Mouse (Mus musculus): ENCODE data around the gene Rdx. TPM values are rescaled to one million over a fixed set of nuclear protein-coding genes. Genes with fewer than 3 reads are reported as not detected.

Gene Rdx
- total RNA-seq (2021), result 10 to 100 TPM; 42.7 to 52.9 TPM
- long read RNA-seq, experiment 1, full-length matches to known transcripts, result 44 of 90 reads
- long read RNA-seq, experiment 1, partial matches to known transcripts, result 1 of 90 reads
- long read RNA-seq, experiment 1, other reads (novel, unspliced or antisense), result 45 of 90 reads
- long read RNA-seq, experiment 2, full-length matches to known transcripts, result 36 of 67 reads
- long read RNA-seq, experiment 2, partial matches to known transcripts, result 4 of 67 reads
- long read RNA-seq, experiment 2, other reads (novel, unspliced or antisense), result 27 of 67 reads

DNA sequence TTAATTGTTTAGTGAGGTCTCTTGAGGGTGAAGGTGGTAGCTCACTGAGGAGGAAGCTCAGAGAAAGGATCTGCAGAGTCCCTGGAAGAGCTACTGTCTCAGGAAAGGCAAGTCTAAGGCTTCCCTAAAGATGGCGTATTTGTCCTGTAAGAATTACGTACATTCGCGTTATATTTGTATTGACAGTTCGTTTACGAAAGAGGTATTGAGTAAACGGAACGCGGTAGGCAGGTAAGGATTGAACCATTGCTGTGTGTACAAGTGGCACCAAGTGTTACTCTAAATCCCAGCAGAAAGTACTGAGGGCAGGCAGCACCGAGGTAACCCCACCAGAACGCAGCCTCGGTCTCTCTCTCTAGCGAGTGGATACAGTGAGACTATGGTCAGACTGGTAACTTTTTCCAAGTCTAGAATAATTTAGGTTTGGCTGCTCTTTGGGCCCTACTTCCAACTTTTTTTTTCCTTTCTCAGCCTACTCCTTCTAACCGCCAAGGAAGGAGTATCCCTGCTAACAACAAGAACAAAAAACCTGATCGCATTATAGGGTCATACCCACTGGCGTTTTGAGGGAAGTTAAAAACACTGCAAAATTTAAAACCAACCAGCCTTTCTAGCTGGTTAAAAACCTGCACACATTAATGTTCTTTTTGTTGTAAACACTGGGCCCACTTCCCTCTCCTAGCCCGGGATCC, at the start of gene Rdx:
Gene Rdx (plus strand): TSS at position 45 of the 692 bp plus-strand sequence.
- DNase-seq (ENCODE audit: low spot score in 2 of 2), result no peak
- intact Hi-C loops (cut with DNase I), result loop anchor here (5.0 kb wide), 1 partner anchor 60 kb away; no protein-coding TSS in a partner anchor

DNA sequence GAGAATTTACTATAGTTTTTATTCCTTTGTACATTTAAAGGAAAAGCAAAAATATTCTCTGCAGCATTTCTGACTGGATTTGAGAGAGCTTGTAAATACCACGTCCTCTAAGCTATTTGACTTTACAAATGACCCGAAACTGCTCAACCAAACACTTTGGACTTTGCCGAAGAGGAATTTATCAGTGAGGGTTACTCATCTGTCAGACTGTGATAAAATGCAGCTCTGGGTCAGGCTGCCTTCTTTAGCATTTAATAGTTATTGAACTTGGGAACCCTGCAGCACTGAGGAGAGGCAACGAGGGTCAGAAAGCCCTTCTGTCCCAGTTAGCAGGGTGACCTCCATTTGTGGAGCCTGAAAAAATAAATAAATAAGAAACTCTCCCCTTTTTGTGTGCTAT, 43.5 kb upstream of the Rdx start:
- intact Hi-C loops (cut with DNase I), result no loop called here
- no peak for DNase-seq (ENCODE audit: low spot score in 2 of 2)

DNA sequence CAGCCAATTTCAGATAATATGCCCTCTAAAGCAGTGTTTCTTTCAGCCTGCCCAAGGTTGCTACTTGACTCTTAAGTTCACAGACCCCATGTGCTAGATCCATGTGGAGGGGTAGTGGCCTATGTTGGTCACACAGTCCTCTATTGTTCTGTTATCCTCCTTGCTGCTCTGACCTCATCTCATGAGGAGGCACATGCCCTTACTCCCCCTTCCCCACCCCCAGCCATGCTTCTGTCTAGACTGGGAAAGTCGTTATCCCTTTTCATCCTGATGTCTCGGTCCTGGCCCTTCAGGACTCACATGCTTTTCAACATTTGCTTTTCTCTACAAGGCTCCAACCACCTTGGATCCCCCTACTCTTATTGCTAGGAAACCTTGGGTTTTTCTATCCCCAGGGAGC, 39.6 kb upstream of the Rdx start:
- intact Hi-C loops (cut with DNase I), result no loop called here
- no peak for DNase-seq (ENCODE audit: low spot score in 2 of 2)

DNA sequence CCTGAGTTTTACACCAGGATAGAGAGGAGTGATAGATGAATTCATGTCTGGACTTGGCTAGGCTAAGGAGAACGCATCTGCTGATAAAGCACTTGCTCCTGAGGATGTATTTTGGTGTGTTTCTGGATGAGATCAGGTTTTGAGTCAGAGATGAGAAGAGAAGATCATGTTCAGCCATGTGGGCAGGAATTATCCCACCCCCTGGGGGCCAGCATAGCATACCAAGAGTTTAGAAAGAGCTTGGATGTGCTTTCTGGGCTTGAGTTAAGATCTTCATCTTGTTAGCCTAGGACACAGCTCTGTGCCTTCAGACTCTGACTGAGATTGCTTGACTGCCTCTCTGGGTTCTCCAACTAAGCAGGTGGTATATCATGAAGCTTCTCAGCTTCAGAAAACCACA, 38.5 kb upstream of the Rdx start:
- intact Hi-C loops (cut with DNase I), result no loop called here
- DNase-seq (ENCODE audit: low spot score in 2 of 2), result no peak

DNA sequence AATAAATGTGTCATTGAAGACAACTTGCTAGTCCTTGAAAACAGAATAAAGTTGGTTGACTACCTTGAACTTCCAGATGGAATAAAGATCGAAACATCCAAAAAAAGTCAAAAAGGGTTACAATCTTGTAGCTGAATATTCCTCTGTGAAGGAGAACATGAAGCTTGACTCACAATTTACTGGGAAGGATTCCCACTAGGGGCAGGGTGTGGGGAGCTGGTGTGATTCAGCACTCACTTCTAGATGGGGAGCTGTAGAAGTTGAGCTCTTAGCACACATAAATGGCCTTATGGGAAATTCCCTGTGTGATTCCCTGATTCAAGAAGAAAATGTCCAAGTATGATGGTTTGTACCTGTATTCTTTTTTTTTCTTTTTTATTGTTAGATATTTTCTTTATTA, 34.7 kb upstream of the Rdx start:
- intact Hi-C loops (cut with DNase I), result no loop called here
- no peak for DNase-seq (ENCODE audit: low spot score in 2 of 2)

DNA sequence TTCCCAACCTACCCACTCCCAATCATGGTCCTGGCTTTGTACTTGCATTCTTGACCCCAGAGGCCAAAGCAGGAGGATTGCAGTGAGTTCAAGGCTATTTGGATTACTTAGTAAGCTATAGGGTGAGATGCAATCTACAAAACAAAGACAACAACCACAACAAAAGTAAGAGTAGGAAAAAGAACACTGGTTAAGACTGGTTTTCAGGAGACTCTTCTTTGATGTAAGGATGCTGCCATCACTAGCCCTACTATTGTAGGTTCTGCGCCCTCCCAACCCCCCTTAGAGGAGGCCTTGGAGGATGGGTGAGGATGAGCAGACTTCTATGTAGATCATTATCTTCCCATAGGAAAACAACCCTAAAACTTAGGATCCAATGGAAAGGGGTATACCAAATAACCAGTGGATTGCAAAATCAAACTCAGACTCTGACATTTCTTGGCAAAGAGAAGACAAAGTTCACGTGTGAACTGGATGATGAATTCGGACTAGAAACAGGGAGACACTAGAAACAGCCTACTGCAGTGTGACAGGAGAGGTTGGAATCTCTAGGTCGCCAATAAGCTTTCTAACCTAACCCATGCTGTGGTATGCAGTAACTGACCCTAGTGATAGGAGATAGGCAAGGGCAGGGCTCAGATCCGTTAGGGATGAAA, 34.1 kb upstream of the Rdx start:
- DNase-seq (ENCODE audit: low spot score in 2 of 2), result no peak
- intact Hi-C loops (cut with DNase I), result no loop called here

DNA sequence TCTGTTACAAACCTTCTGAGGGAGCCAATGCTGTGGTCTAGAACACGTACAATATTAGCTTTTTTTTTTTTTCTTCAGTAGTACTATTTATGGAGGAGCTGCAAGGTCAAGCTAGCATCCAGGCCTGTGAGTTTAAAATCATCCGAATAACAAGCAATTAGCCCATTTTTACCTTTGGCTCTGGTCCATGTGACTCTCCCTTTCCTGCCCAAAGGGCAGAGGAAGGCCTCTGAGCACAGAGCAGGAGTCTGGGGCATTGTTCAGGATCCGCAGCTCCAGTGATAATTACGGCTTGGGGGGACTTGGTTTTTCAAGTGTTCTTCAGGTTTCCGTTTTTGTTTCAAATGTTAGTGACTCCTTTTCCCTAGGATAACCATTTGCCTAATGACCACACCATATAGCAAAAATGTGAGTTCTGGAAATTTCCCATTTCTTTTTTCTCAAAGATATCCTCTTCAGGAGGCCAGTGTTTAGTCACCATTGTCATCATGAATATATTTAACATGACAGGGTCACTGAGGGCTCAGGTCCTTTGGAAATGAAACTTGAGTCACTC, 33.0 kb upstream of the Rdx start:
- intact Hi-C loops (cut with DNase I), result no loop called here
- DNase-seq (ENCODE audit: low spot score in 2 of 2), result no peak

DNA sequence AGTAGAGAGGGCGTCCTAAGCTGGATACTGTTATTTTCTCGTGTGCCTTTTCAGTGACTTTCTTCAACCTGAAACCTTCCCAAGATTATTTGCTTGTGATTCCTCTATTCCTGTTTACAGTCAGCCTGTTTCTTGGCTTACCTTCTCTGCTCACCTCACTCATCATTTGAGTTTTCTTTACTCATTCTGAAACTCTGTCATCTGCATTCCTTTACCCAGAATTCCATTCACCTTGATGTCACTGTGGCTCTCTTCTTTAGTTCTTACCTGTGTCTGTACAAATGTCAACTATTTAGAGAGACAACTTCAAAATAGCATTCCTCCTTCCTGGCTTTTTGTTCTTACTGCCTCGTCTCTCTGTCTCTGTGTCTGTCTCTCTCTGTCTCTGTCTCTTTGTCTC, 29.9 kb upstream of the Rdx start:
- intact Hi-C loops (cut with DNase I), result no loop called here
- DNase-seq (ENCODE audit: low spot score in 2 of 2), result no peak

DNA sequence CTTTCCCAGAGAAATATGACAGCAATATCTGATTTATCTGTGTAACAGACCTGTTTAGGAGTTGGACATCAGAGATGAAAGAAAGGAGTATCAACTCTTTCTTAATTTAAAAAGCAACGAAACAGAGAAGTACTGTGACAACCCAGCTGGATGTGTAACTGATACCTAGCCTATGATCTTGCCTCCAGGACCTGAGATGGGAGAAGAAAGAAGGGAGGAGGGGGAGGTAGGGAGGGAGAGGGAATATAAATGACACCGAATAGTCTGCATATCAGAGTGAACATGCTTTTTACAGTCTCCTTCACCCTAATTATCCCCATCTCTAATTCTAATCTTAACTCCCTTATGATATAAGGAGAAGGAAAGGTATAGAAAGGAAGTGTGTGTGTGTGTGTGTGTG, 29.1 kb upstream of the Rdx start:
- intact Hi-C loops (cut with DNase I), result no loop called here
- no peak for DNase-seq (ENCODE audit: low spot score in 2 of 2)

DNA sequence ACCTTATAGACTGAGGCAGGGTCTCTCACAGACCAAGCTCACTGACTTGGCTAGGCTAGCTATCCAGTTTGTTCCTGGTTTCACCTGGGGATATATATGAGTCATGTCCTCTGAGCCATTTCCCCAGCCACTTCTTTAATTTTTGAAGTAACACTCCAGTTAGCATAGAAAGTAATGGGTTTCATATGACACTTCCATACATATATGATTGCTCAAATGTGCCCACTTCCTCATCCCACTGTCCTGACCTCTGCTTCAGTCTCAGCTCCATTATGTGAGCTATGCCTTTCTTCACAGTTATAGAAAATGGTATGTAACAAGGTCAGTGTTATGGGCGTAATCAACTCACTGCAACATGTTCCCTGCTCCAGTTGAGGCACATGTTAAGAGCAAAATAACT, 28.5 kb upstream of the Rdx start:
- no peak for DNase-seq (ENCODE audit: low spot score in 2 of 2)
- intact Hi-C loops (cut with DNase I), result no loop called here

DNA sequence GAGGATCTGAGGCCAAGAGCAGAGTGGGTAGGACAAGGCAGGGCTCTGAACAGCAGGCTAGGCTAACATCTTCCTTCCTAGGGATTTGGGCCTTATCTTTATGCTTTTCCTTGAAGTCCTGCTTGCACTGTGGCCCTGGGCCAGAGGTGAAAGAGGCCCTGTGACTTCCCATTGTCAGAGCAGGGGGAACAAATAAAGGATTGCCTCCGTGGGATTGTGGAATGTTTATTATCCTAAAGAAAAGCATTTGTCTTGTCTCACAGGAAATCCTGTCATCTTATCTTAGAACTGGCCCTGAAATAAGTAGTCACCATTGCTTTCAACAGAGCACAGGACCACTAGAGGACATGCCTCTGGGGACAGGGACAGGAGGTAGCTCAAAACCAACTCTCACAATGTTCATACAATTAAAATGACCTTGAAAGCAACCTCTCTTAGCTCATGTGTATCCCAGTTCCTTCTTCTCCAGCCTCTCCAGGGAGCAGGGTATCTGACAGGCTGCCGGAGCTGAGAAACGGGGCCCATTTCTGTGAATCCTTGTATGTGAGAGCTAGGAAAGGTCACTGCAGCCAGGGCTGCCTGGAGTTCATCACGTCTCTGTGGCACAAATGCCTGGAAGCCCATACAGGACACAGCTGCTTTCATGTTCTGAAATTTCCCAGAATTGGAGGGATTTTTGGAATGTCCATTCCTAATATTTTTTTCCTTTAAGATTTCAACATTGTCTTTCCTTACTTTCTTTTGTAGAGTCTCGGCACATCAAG, 19.5 kb upstream of the Rdx start:
- DNase-seq (ENCODE audit: low spot score in 2 of 2), result no peak
- intact Hi-C loops (cut with DNase I), result no loop called here

DNA sequence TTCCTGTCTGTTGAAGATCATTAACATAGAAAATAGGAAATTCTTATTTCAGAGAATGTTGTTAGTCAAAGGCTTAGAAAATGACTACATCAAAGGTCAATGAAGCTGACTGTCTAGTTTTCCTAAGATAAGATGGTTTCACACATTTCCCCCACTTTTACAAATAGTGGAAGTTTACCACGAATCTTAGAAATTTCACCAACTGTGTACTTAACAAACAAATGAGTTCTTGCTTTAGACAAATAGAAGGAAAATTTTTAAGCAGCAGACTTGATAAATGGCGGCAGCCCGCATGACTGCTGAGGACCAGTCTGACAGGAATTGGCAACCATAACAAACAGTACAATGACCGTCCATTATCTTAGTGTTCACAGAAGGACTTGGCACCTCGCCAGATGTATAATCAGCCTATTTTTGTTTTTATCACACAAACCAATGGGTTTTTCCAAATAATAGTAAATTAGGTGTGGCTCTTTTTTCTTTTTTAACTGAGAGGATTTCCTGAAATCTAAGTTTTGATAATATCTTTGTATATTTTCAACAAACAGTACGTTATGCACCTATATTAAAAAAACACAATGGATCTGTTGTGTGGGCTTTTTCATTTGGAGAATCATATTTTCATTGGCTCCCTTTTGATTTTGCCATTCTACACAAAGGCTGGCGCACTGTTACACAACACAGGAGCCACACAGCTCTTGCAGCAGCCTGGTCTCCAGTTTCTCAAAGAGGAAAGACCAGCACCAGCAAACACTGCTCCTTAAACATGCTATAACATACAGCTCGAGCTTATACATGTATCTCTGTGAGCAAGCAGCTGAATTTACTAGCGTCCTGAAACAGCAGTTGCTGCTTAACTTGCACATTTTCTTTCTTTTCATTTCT, 18.2 kb upstream of the Rdx start:
- no peak for DNase-seq (ENCODE audit: low spot score in 2 of 2)
- intact Hi-C loops (cut with DNase I), result no loop called here

DNA sequence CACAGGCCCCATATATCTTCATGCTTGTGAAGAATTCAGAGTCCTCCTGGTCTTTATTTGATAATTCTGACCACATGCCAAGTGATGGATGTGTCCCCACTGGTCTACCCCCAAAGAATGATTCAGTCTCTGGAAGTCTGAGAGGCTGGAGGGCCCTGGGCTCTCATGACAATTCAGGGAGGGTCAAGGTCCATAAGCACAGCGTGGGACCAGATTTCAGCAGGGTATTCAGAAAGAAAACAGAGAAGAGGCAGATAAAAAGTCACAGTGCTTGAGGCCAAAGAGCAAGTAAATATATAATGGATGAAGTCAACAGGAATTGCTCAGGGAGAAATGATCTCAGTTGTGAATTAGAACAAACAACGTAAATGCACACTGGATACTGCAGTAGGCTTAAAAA, 15.5 kb upstream of the Rdx start:
- intact Hi-C loops (cut with DNase I), result no loop called here

DNA sequence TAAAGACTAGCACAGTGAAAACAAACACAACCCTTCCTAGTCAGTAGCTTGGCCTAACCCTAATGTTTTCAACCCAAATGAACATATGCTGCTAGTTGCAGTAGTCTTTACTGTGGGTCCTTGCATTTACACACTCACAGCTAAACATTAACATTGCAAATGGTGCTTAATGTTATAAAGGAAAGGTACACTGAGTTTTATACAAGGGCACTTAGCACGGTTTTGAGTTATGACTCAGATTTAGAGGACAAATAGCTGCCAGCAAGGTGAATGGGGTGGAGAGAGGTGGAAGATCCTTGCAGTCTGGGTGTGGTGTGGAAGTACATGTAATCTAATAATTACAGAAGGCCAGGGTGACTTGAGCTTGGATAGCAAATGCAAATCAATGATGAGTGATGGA, 9.5 kb upstream of the Rdx start:
- intact Hi-C loops (cut with DNase I), result no loop called here

More for the DNA sequence above, 15.5 kb upstream of the Rdx start:
- no peak for DNase-seq (ENCODE audit: low spot score in 2 of 2)

DNA sequence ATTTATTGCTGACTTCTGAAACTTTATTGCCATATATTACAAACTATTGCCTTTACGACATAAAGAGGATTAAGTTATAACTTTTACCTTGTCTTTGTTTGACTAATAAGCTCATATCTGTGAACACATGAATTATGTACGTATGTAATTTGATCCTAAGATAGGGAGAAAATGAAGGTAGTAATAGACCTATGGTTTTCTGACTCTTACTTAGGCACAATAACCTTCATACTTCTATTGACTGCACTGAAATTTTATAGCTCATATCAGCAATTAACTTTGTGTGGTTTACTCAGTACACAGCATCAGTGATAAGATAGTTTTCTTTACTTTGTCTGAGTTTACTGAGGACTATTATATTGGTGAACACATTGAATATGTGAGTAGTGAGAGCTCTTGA, 5.3 kb upstream of the Rdx start:
- intact Hi-C loops (cut with DNase I), result no loop called here
- DNase-seq (ENCODE audit: low spot score in 2 of 2), result no peak

More for the DNA sequence above, 9.5 kb upstream of the Rdx start:
- DNase-seq (ENCODE audit: low spot score in 2 of 2), result no peak

DNA sequence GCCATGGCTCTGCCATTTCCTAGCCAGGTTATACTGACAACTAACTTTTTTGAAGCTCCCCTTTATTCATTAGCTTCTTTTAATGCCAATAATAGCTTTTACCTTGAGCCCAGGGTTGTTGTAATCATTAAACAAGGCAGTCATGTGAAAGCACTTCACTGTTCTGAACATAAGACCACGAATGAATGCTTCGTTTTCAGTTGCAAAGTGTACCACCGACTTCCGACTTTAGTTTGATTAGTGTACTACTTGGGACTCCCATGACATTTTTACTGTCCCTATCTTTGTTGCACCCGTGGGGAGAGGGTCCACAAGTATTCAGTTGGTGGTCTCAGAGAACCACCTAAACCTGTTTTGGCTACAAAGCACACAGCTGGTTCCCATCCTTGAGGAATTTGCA, 287 bp upstream of the Rdx start:
- intact Hi-C loops (cut with DNase I), result loop anchor here (5.0 kb wide), 1 partner anchor 59 kb away; no protein-coding TSS in a partner anchor

DNA sequence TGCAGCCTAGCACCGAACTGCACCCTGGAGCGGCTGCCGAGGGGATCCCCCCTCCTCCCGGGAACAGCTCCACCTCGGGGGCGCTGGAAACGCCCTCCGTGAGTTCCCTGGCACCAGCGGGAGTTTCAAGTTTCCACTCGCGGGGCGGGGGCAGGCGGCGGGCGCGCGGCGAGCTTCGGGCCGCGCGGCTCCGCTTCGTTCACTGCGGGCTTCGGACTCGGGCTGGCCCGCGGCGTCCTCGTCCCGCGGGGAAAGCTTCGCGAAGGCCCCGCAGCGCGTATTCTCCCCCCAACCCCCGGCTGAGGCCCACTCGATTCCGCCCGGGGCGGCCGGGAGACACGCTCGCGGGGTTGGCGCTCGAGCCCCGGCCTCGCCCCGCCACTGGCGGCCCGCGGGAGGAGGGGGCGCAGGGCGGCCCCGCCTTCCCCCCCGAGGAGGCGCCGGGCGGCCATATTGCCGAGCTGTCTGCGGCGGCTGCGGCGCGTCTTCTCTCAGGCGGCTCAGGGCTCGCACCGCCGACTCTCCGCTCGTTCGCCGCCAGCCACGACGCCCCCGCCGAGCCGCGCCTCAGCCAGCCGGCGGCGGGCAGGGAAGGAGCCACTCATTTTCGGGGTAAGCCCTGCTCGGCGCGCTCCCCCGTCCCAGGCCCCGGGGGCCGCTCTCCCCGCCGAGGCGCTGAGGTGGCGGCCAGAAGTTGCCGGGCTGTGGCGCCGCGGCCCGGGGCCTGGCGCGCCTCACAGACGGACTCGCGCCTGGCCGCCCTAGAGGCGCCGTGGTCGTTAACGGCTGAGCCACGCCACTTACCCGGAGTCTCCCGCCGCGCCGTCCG, 1.1 kb downstream of the Rdx start:
- peak; percentile 66 to 74 for DNase-seq (ENCODE audit: low spot score in 2 of 2)
- intact Hi-C loops (cut with DNase I), result loop anchor here (5.0 kb wide), 1 partner anchor 61 kb away; no protein-coding TSS in a partner anchor

More for the DNA sequence above, 287 bp upstream of the Rdx start:
- no peak for DNase-seq (ENCODE audit: low spot score in 2 of 2)

DNA sequence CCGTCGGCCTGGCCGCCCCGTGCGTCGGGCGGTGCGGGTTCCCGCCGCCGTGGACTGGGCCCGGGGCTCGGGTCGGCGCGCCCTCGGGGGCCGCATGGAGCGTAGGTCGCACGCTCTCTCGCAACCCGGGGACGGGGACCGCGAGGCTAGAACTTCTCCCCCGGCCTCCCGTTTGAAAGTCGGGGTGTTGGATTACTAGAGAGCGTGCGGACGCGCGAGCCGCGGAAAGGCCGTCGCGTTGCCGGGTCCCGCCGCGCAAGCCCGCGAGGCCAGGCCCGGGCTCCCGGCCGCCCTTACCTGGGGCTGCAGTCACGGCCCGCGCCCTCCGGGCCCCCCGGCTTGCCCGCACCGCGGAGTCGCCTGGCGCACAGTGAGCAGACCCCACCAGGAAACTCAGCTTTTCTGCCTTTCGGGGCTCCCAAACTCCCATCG, 1.7 kb downstream of the Rdx start:
- intact Hi-C loops (cut with DNase I), result loop anchor here (5.0 kb wide), 1 partner anchor 61 kb away; no protein-coding TSS in a partner anchor
- DNase-seq (ENCODE audit: low spot score in 2 of 2), result peak; percentile 6 to 22

All from left cerebral cortex, postnatal 14 days (tissue).